Mouse (Mus musculus) c-Kit-positive CD71-positive TER-119-negative erythroid progenitor cells, embryonic 14.5 days (primary cell): ENCODE results near the gene Gm21366.
"Not testable (repeated sequence)": the region's sequence is repeated elsewhere in the genome, so short reads cannot be mapped to it uniquely, and the experiment has no call there.

Source experiments
- DNase-seq: peaks from one replicate; pipeline ENCODE4 v3.0.0-alpha.2; 2013; ENCODE audit warnings: low read depth

Gm21366 gene

DNA sequence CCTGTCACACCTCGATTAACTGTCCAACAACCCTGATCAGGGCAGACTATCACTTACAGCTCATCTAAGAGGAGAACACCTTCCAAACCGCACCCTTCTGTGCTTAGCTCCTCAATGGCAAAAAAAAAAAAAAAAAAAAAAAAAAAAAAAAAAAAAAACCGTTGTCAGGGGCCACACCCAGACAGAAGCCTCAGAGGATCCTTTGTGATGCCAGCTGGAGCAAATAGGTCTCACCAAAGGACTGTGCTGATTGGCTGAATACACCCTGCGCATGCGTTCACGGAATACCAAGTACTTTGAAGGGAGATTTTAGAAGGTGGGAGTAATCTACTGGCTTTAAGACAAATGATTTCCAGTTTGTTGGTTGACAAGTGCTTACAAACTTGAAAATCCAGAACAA, at the start of gene Gm21366:
Gm21366 (minus strand) TSS at position 101 of the 400 bp plus-strand sequence.
- not testable (repeated sequence) for DNase-seq
